Mouse (Mus musculus) cerebral cortex, adult 2 months (tissue): ENCODE data around the gene Slc38a8.

Source experiments
- WGBS: fragments of 180-500 bp; shearing (Covaris S2); methylation state at CpG from one replicate; pipeline ENCODE4 v1.1.7; 2018; 5-methylcytosine and 5-hydroxymethylcytosine counted together

Gene Slc38a8

GRCm38 (mm10) chr8:119501598-119501997 is at the start of gene Slc38a8:
Gene Slc38a8, minus strand, starts transcription at chr8:119501698.
- WGBS = 59% methylated on average over 5 of the region's 5 CpGs

- WGBS = 60% methylated on average over 7 of the region's 7 CpGs
These were observed 47.1 kb upstream of the Slc38a8 start for GRCm38 (mm10) chr8:119548560-119549113.

GRCm38 (mm10) chr8:119547019-119547691 is 45.7 kb upstream of the Slc38a8 start:
- WGBS = 78% methylated on average over 18 of the region's 18 CpGs

- WGBS = 90% methylated on average over 6 of the region's 6 CpGs
These were observed 44.3 kb upstream of the Slc38a8 start for GRCm38 (mm10) chr8:119545791-119546190.

- WGBS = 52% methylated on average over 6 of the region's 6 CpGs
These were observed 43.7 kb upstream of the Slc38a8 start for GRCm38 (mm10) chr8:119545180-119545579.

- 60% methylated on average over 3 of the region's 3 CpGs for WGBS
These were observed 43.1 kb upstream of the Slc38a8 start for GRCm38 (mm10) chr8:119544606-119545005.

- 56% methylated on average over 9 of the region's 9 CpGs for WGBS
These were observed 30.5 kb upstream of the Slc38a8 start for GRCm38 (mm10) chr8:119531973-119532372.

GRCm38 (mm10) chr8:119531397-119531796 is 29.9 kb upstream of the Slc38a8 start:
- 95% methylated on average over 3 of the region's 3 CpGs for WGBS

GRCm38 (mm10) chr8:119530937-119531336 is 29.4 kb upstream of the Slc38a8 start:
- 76% methylated on average over 6 of the region's 6 CpGs for WGBS

GRCm38 (mm10) chr8:119528762-119529161 is 27.3 kb upstream of the Slc38a8 start:
- whole genome bisulfite sequencing = 92% methylated on average over 7 of the region's 7 CpGs

- 71% methylated on average over 7 of the region's 7 CpGs for WGBS
These were observed 18.6 kb upstream of the Slc38a8 start for GRCm38 (mm10) chr8:119520102-119520501.

GRCm38 (mm10) chr8:119516674-119517073 is 15.2 kb upstream of the Slc38a8 start:
- 63% methylated on average over 5 of the region's 5 CpGs for WGBS

GRCm38 (mm10) chr8:119515767-119516166 is 14.3 kb upstream of the Slc38a8 start:
- WGBS = 79% methylated on average over 3 of the region's 3 CpGs

GRCm38 (mm10) chr8:119514940-119515339 is 13.4 kb upstream of the Slc38a8 start:
- WGBS = 70% methylated on average over 3 of the region's 3 CpGs

- WGBS = 63% methylated on average over 4 of the region's 4 CpGs
These were observed 11.9 kb upstream of the Slc38a8 start for GRCm38 (mm10) chr8:119513405-119513804.

GRCm38 (mm10) chr8:119511722-119512121 is 10.2 kb upstream of the Slc38a8 start:
- WGBS = 85% methylated on average over 7 of the region's 7 CpGs

- 84% methylated on average over 9 of the region's 9 CpGs for WGBS
These were observed 9.0 kb upstream of the Slc38a8 start for GRCm38 (mm10) chr8:119510471-119510870.

GRCm38 (mm10) chr8:119506106-119506505 is 4.6 kb upstream of the Slc38a8 start:
- WGBS = 85% methylated on average over 8 of the region's 8 CpGs

- WGBS = 40% methylated on average over 9 of the region's 9 CpGs
These were observed 4.0 kb upstream of the Slc38a8 start for GRCm38 (mm10) chr8:119505488-119505887.

- 60% methylated on average over 10 of the region's 10 CpGs for WGBS
These were observed 1.8 kb upstream of the Slc38a8 start for GRCm38 (mm10) chr8:119503191-119503767.

GRCm38 (mm10) chr8:119502111-119502510 is 613 bp upstream of the Slc38a8 start:
- WGBS = 74% methylated on average over 4 of the region's 4 CpGs

- WGBS = 98% methylated on average over 2 of the region's 2 CpGs
These were observed 1.7 kb downstream of the Slc38a8 start for GRCm38 (mm10) chr8:119499836-119500235.

GRCm38 (mm10) chr8:119496848-119497247 is 4.7 kb downstream of the Slc38a8 start:
- WGBS = 57% methylated on average over 6 of the region's 6 CpGs
